Mouse (Mus musculus): ENCODE data around the gene Mrgprd.

GRCm38 (mm10) chr7:145302488-145303285 is 11.9 kb upstream of the Mrgprd start:
- TF ChIP-seq POLR2A (IDR thresholded peaks at IDR 0.05; ENCODE audit: low read depth, low read length), result no peak
- no peak for TF ChIP-seq CTCF (conservative IDR thresholded peaks at IDR 0.05; ENCODE audit: insufficient read depth, insufficient read length, low read depth, low read length)
